Comparison of ENCODE assay signal across 18 mouse cellular contexts in the genomic region with DNA sequence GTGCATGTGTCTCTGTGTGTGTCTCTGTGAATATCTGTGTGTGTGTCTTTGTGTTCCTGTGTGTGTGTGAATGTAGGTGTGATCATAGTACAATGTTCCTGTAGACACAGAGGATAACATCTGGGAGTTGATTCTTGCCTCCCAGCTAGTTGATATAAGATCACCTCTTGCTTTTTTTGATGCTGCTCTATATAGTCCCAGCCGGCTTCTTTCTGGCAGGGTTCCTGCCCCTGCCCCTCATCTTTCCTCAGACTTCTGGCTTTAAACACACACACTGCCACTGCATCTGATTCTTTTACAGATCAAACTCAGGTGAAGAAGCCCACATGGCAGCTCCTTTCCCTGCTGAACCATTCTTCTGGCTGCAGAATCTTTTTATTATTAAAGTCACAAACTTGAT.
"Had no signal": no experiment of that assay in that cellular context is flagged by ENCODE, and none has a peak within 500 bp of the region (broad histone marks: within the 10 kb centered on the region; RNA-seq: fewer than 3 reads in every experiment).

No protein-coding gene starts in this region.

- H3K4me1 ChIP-seq: kidney, embryonic 15.5 days; limb, embryonic 13.5 days; liver, embryonic 15.5 days; neural tube, embryonic 15.5 days; stomach, embryonic 15.5 days had no signal

- ATAC-seq: lung, postnatal 0 days had no signal

- H3K36me3 ChIP-seq: kidney, embryonic 15.5 days; limb, embryonic 13.5 days; liver, embryonic 15.5 days; midbrain, embryonic 10.5 days; neural tube, embryonic 15.5 days; stomach, embryonic 15.5 days had no signal

- H3K9ac ChIP-seq: kidney, embryonic 15.5 days; limb, embryonic 13.5 days; liver, embryonic 15.5 days; neural tube, embryonic 15.5 days; stomach, embryonic 15.5 days had no signal

- H3K27ac ChIP-seq: kidney, embryonic 15.5 days; limb, embryonic 13.5 days; liver, embryonic 15.5 days; midbrain, embryonic 10.5 days; neural tube, embryonic 15.5 days; stomach, embryonic 15.5 days had no signal

- H3K4me2 ChIP-seq: kidney, embryonic 15.5 days; limb, embryonic 13.5 days; liver, embryonic 11.5 days; liver, embryonic 15.5 days; neural tube, embryonic 15.5 days; stomach, embryonic 15.5 days had no signal

- H3K4me3 ChIP-seq: kidney, embryonic 15.5 days; limb, embryonic 13.5 days; liver, embryonic 15.5 days; midbrain, embryonic 10.5 days; myocyte; neural tube, embryonic 15.5 days; stomach, embryonic 15.5 days had no signal

- H3K9me3 ChIP-seq: kidney, embryonic 15.5 days; limb, embryonic 13.5 days; liver, embryonic 15.5 days; midbrain, embryonic 10.5 days; neural tube, embryonic 15.5 days; stomach, embryonic 15.5 days had no signal

- H3K27me3 ChIP-seq: kidney, embryonic 15.5 days; limb, embryonic 13.5 days; liver, embryonic 15.5 days; neural tube, embryonic 15.5 days; stomach, embryonic 15.5 days had no signal

- DNase-seq: kidney, postnatal 14 days; lung, adult 2 months; lung, postnatal 36 days; midbrain, embryonic 14.5 days; retina, postnatal 1 day; right cerebral cortex, postnatal 4 days; spleen, adult 18-20 months; thymus, adult 2 months; thymus, postnatal 25 days had no signal
